Mouse (Mus musculus) frontal cortex, adult 2 months (tissue): Measurements from ENCODE around the gene Hoxa4. TPM values are rescaled to one million over a fixed set of nuclear protein-coding genes. Genes with fewer than 3 reads are reported as not detected.

Source experiments
- DNase-seq, 2 experiments: peaks; one replicate each; pipeline ENCODE4 v3.0.0; 2022; ENCODE audit warnings: low spot score in 1 of 2; ENCODE audit errors: extremely low spot score in 1 of 2
- polyA plus RNA-seq: library from polyadenylated mRNA; depleted of rRNA; stranded (reverse); fragments of >200 nt; gene quantifications from 2 replicates; pipeline ENCODE4 v1.2.3, GENCODE M21; 2012

Hoxa4 gene
- polyA plus RNA-seq, 1 experiment, result not detected

GRCm38 (mm10) chr6:52182793-52183192 is 8.8 kb downstream of the Hoxa4 start:
- no peak for DNase-seq

- DNase-seq, result no peak
These were observed 9.5 kb downstream of the Hoxa4 start for GRCm38 (mm10) chr6:52182030-52182429.

- no peak for DNase-seq
These were observed 10.8 kb downstream of the Hoxa4 start for GRCm38 (mm10) chr6:52180726-52181125.

- no peak for DNase-seq
These were observed 11.3 kb downstream of the Hoxa4 start for GRCm38 (mm10) chr6:52180213-52180710.

- DNase-seq, result no peak
These were observed 11.9 kb downstream of the Hoxa4 start for GRCm38 (mm10) chr6:52179690-52180089.

- DNase-seq, result no peak
These were observed 12.5 kb downstream of the Hoxa4 start for GRCm38 (mm10) chr6:52178918-52179665.

- DNase-seq, result no peak
These were observed 13.7 kb downstream of the Hoxa4 start for GRCm38 (mm10) chr6:52177806-52178205.

GRCm38 (mm10) chr6:52177061-52177735 is 14.4 kb downstream of the Hoxa4 start, which contains the start of gene 5730596B20Rik:
Gene 5730596B20Rik, plus strand, starts transcription at chr6:52177498.
- DNase-seq, result no peak

- no peak for DNase-seq
These were observed 15.2 kb downstream of the Hoxa4 start for GRCm38 (mm10) chr6:52176391-52176790.

- no peak for DNase-seq
These were observed 15.7 kb downstream of the Hoxa4 start for GRCm38 (mm10) chr6:52175864-52176263.

- DNase-seq, result no peak
These were observed 16.4 kb downstream of the Hoxa4 start for GRCm38 (mm10) chr6:52174968-52175751.

- DNase-seq, result no peak
These were observed 17.9 kb downstream of the Hoxa4 start for GRCm38 (mm10) chr6:52173648-52174047.

- DNase-seq, result no peak
These were observed 19.1 kb downstream of the Hoxa4 start for GRCm38 (mm10) chr6:52172501-52172900.

GRCm38 (mm10) chr6:52171938-52172337 is 19.6 kb downstream of the Hoxa4 start:
- DNase-seq, result no peak

GRCm38 (mm10) chr6:52171331-52171730 is 20.2 kb downstream of the Hoxa4 start:
- no peak for DNase-seq

- DNase-seq, result no peak
These were observed 20.7 kb downstream of the Hoxa4 start for GRCm38 (mm10) chr6:52170898-52171223.

GRCm38 (mm10) chr6:52170166-52170897 is 21.2 kb downstream of the Hoxa4 start:
- DNase-seq, result no peak

- DNase-seq, result no peak
These were observed 21.9 kb downstream of the Hoxa4 start for GRCm38 (mm10) chr6:52169499-52170165.

GRCm38 (mm10) chr6:52168191-52169055 is 23.1 kb downstream of the Hoxa4 start:
- DNase-seq, result no peak
